Mouse (Mus musculus) heart, embryonic 13.5 days (tissue): ENCODE results near the gene Prap1. TPM values are rescaled to one million over a fixed set of nuclear protein-coding genes. Genes with fewer than 3 reads are reported as not detected.

ENCODE experiments used
- ATAC-seq: fragments of 200-750 bp; cut with Nextera tagmentation; 2 replicates; pipeline ENCODE4 v1.8.0; 2017; ENCODE audit warnings: moderate TSS enrichment; ENCODE audit not compliant: insufficient number of reproducible peaks, low FRiP score, low TSS enrichment; ENCODE audit errors: extremely low read depth
- H3K27ac ChIP-seq: fragments of 300-500 bp; sonication (generic); replicated peaks from 2 replicates; pipeline ENCODE4 v1.5.1; 2015; ENCODE audit warnings: moderate library complexity, mild to moderate bottlenecking, inconsistent platforms
- H3K27me3 ChIP-seq: fragments of 300-500 bp; sonication (generic); replicated peaks from 2 replicates; pipeline ENCODE4 v1.6.1; 2015; ENCODE audit warnings: mild to moderate bottlenecking, inconsistent platforms
- H3K36me3 ChIP-seq: fragments of 300-500 bp; sonication (generic); 2 replicates; pipeline ENCODE4 v1.6.1; 2015; ENCODE audit warnings: mild to moderate bottlenecking, inconsistent platforms
- H3K4me1 ChIP-seq: fragments of 300-500 bp; sonication (generic); 2 replicates; pipeline ENCODE4 v1.6.1; 2015; ENCODE audit warnings: inconsistent platforms
- H3K4me2 ChIP-seq: fragments of 300-500 bp; sonication (generic); 2 replicates; pipeline ENCODE4 v1.6.1; 2015; ENCODE audit warnings: inconsistent platforms, mild to moderate bottlenecking, moderate library complexity
- H3K4me3 ChIP-seq: fragments of 300-500 bp; sonication (generic); 2 replicates; pipeline ENCODE4 v1.5.1; 2015; ENCODE audit warnings: moderate library complexity, mild to moderate bottlenecking, inconsistent platforms
- H3K9ac ChIP-seq: fragments of 300-500 bp; sonication (generic); 2 replicates; pipeline ENCODE4 v1.6.1; 2015; ENCODE audit warnings: inconsistent platforms, mild to moderate bottlenecking, moderate library complexity
- H3K9me3 ChIP-seq: fragments of 300-500 bp; sonication (generic); 2 replicates; pipeline ENCODE4 v1.6.1; 2016; ENCODE audit warnings: inconsistent platforms
- WGBS: fragments of 180-500 bp; shearing (Covaris S2); methylation state at CpG from one replicate; pipeline ENCODE4 v1.1.7; 2015; ENCODE audit warnings: mixed read lengths; 5-methylcytosine and 5-hydroxymethylcytosine counted together
- polyA plus RNA-seq: library from polyadenylated mRNA; unstranded; fragments of >200 nt; fragmentation: Nextera tagmentation; extraction: Ambion mirVana; gene quantifications from 2 replicates; pipeline ENCODE4 v1.2.1, GENCODE M21; 2015

The Prap1 gene
- polyA plus RNA-seq, 1 experiment from 2014 or later, result 0.33 TPM

GRCm38 (mm10) chr7:140138021-140138310 lies 44.8 kb downstream of the Prap1 start:
- peak overlapping the region; percentile 83 for H3K4me3 ChIP-seq
- H3K9ac ChIP-seq, result peak overlapping the region; percentile 93
- H3K36me3 ChIP-seq, result peaks cover 14% of the 10 kb centered on the region
- peaks cover 13% of the 10 kb centered on the region for H3K4me1 ChIP-seq
- ATAC-seq, result no peak
- WGBS, result 1% methylated on average over 8 of the region's 8 CpGs
- H3K27me3 ChIP-seq, result no peaks in the 10 kb centered on the region
- H3K4me2 ChIP-seq, result peak overlapping the region; percentile 92
- H3K27ac ChIP-seq, result peak overlapping the region; percentile 78
- no peaks in the 10 kb centered on the region for H3K9me3 ChIP-seq

DNA sequence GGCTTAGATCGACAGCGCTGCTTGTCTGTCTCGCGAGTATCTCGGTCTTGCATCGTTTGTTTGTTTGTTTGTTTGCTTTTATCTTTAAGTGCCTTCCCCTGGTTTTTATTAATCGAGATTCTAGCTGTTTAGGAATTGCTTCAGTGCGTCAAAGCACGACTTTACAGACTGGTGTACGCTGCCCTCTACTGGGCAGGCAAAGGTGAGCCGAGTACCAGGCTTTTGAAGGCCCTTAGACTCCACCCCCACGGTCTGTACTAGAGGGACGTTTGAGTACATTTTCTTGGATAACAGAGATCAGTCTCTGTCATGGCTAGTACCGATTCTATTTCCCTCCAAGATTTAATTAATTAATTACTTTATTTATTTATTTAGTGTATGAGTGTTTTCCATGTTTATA lies 48.2 kb downstream of the Prap1 start:
- H3K9me3 ChIP-seq, result no peaks in the 10 kb centered on the region
- no peak overlapping the region for H3K4me2 ChIP-seq
- peaks cover 6% of the 10 kb centered on the region; the same call in 1 of the 2 replicates for H3K36me3 ChIP-seq
- 7% methylated on average over 14 of the region's 14 CpGs for WGBS
- no peak overlapping the region for H3K4me3 ChIP-seq
- H3K27me3 ChIP-seq, result no peaks in the 10 kb centered on the region
- H3K4me1 ChIP-seq, result peaks cover 13% of the 10 kb centered on the region
- H3K9ac ChIP-seq, result peak overlapping the region; percentile 40; the same call in 1 of the 2 replicates
- no peak for ATAC-seq
- H3K27ac ChIP-seq, result no peak overlapping the region

DNA sequence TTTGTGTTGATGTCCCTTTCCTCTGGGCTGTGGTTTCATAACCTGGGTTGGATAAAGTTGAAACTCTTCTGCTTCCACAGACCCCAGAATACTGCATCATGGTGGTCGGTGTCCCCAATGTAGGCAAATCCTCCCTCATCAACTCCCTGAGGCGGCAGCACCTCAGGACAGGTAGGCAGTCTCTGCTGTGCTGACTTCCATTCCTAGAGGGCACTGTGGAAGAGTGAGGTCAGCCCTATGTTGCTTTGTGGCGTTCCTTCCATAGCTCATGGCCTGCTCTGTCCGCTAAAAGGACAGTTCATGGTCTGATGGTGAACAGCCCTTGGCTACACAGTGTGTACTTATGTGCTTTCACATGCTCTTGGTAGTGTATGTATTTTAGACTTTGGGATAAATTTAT lies 51.4 kb downstream of the Prap1 start:
- no peak overlapping the region for H3K9ac ChIP-seq
- WGBS, result 79% methylated on average over 4 of the region's 4 CpGs
- ATAC-seq, result no peak

More for the DNA sequence above, 51.4 kb downstream of the Prap1 start:
- Histone ChIP-seq H3K4me1 (peaks cover 6% of the 10 kb centered on the region; the same call in 1 of the 2 replicates), H3K27ac (no peak overlapping the region), H3K27me3 (no peaks in the 10 kb centered on the region), H3K4me3 (no peak overlapping the region), H3K9me3 (no peaks in the 10 kb centered on the region), H3K36me3 (peaks cover 18% of the 10 kb centered on the region), H3K4me2 (no peak overlapping the region)

Other genes starting within 250 kb of the Prap1 start
- 0.04 and 0.11 TPM in 2 replicates for gene Kndc1, start 198.7 kb upstream of the Prap1 start, polyA plus RNA-seq
- gene Utf1, start 149.6 kb upstream of the Prap1 start, polyA plus RNA-seq, result not detected in 2 replicates
- gene 6430531B16Rik, start 114.6 kb upstream of the Prap1 start, polyA plus RNA-seq, result 0.28 TPM in 1 of 2 replicates, not detected in the other
- gene Adam8, start 100.8 kb upstream of the Prap1 start, polyA plus RNA-seq, result 0.83 and 1.0 TPM in 2 replicates
- 27.7 and 33.6 TPM in 2 replicates for gene Zfp511, start 57.0 kb upstream of the Prap1 start, polyA plus RNA-seq
- 36.4 and 37.0 TPM in 2 replicates for gene Tubgcp2, start 56.7 kb upstream of the Prap1 start, polyA plus RNA-seq
- gene Msx3, start 44.3 kb upstream of the Prap1 start, polyA plus RNA-seq, result not detected in 2 replicates
- 0.25 and 0.66 TPM in 2 replicates for gene Caly, start 10.8 kb upstream of the Prap1 start, polyA plus RNA-seq
- gene Fuom, start 9.0 kb downstream of the Prap1 start, polyA plus RNA-seq, result 74.4 and 80.9 TPM in 2 replicates
- 10.9 and 14.4 TPM in 2 replicates for gene Paox, start 22.4 kb downstream of the Prap1 start, polyA plus RNA-seq
- 169 and 182 TPM in 2 replicates for gene Echs1, start 23.1 kb downstream of the Prap1 start, polyA plus RNA-seq
- 27.2 and 30.5 TPM in 2 replicates for gene Mtg1, start 44.2 kb downstream of the Prap1 start, polyA plus RNA-seq
- gene Sprn, start 61.5 kb downstream of the Prap1 start, polyA plus RNA-seq, result 0.10 TPM in 1 of 2 replicates, not detected in the other
- not detected in 2 replicates for gene Olfr522, start 71.4 kb downstream of the Prap1 start, polyA plus RNA-seq
- not detected in 2 replicates for gene Olfr523, start 79.8 kb downstream of the Prap1 start, polyA plus RNA-seq
- not detected in 2 replicates for gene Olfr524, start 112.6 kb downstream of the Prap1 start, polyA plus RNA-seq
- gene Cd163l1, start 124.9 kb downstream of the Prap1 start, polyA plus RNA-seq, result 0.39 TPM in 1 of 2 replicates, not detected in the other
- gene 5830411N06Rik, start 153.9 kb downstream of the Prap1 start, polyA plus RNA-seq, result not detected in 2 replicates
- gene Olfr525, start 227.5 kb downstream of the Prap1 start, polyA plus RNA-seq, result not detected in 2 replicates
- not detected in 2 replicates for gene Olfr527, start 240.6 kb downstream of the Prap1 start, polyA plus RNA-seq